In the genomic region with DNA sequence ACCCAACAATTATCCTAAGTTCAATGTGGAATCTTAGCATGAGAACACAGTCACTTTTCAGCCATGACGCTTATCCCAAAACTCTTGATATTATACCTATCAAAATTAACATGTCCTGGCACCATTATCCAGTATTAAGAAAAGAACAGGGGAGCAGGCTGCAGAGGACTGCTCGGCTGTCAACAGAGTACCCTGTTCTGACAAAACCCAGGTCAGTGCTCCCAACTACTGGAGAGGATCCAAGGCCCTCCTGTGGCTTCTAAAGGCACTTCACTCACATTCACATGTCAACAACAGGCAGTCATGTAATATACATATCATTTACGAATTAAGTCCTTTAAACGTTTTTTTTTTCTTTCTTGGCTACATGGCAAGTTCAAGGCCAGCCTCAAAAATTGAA, we compare ENCODE assay signal across 17 mouse cellular contexts.
DNase-seq lines count a peak whose midpoint lies in the region; ATAC-seq and TF ChIP-seq lines count a peak whose summit lies in the region.
"Had no signal": no experiment of that assay in that cellular context is flagged by ENCODE, and none has a peak within 500 bp of the region (broad histone marks: within the 10 kb centered on the region; RNA-seq: fewer than 3 reads in every experiment).

No protein-coding gene starts in this region.

- peak; percentile 75 for DNase-seq in heart, embryonic 10.5 days (ENCODE audit: low spot score)
- no peak for DNase-seq in heart, adult 11 months
- peak; percentile 59 for DNase-seq in heart, postnatal 0 days (ENCODE audit: low spot score)
- DNase-seq in heart, adult 18-20 months: no peak
- DNase-seq in midbrain, postnatal 0 days (ENCODE audit: low spot score): no peak
- DNase-seq: adrenal gland, postnatal 10 days; cerebellum, adult 11-12 months; cerebellum, adult 9-10 months; forebrain, postnatal 0 days; gastrocnemius, postnatal 14 days; kidney, adult 11 months; kidney, adult 9 months had no signal

- no peaks in the 10 kb centered on the region for H3K27me3 ChIP-seq in heart, embryonic 10.5 days (ENCODE audit: insufficient read depth, poor library complexity, severe bottlenecking)
- H3K27me3 ChIP-seq in heart, postnatal 0 days (ENCODE audit: control insufficient read depth, insufficient read depth, low read length): no peaks in the 10 kb centered on the region
- no peaks in the 10 kb centered on the region for H3K27me3 ChIP-seq in midbrain, postnatal 0 days (ENCODE audit: insufficient read depth, low read length)
- H3K27me3 ChIP-seq in midbrain, embryonic 13.5 days: no peaks in the 10 kb centered on the region
- H3K27me3 ChIP-seq: forebrain, embryonic 13.5 days; hindbrain, embryonic 13.5 days had no signal

- WGBS in heart, embryonic 10.5 days: 47% methylated on average over 4 of the region's 4 CpGs
- 27% methylated on average over 4 of the region's 4 CpGs for WGBS in heart, postnatal 0 days
- 84% methylated on average over 4 of the region's 4 CpGs for WGBS in midbrain, postnatal 0 days
- WGBS in midbrain, embryonic 13.5 days: 82% methylated on average over 4 of the region's 4 CpGs

- H3K36me3 ChIP-seq in heart, embryonic 10.5 days: no peaks in the 10 kb centered on the region
- H3K36me3 ChIP-seq in heart, postnatal 0 days (replicated peaks; ENCODE audit: control insufficient read depth, insufficient read depth, low read length): no peaks in the 10 kb centered on the region
- H3K36me3 ChIP-seq in midbrain, postnatal 0 days (ENCODE audit: insufficient read depth, low read length): no peaks in the 10 kb centered on the region
- H3K36me3 ChIP-seq in midbrain, embryonic 13.5 days: peaks cover 9% of the 10 kb centered on the region; the same call in 1 of the 2 replicates
- H3K36me3 ChIP-seq: embryonic facial prominence, embryonic 10.5 days had no signal

- H3K4me2 ChIP-seq in heart, postnatal 0 days (ENCODE audit: low read depth, low read length): no peak overlapping the region
- no peak overlapping the region for H3K4me2 ChIP-seq in midbrain, postnatal 0 days (ENCODE audit: low read depth, low read length, poor library complexity, severe bottlenecking)
- H3K4me2 ChIP-seq in midbrain, embryonic 13.5 days (replicated peaks): no peak overlapping the region
- H3K4me2 ChIP-seq: forebrain, embryonic 13.5 days; hindbrain, embryonic 13.5 days had no signal

- TF ChIP-seq CTCF in heart, postnatal 0 days (IDR thresholded peaks at IDR 0.05; ENCODE audit: low read depth): peak; percentile 43
- TF ChIP-seq CTCF in midbrain, postnatal 0 days (IDR thresholded peaks at IDR 0.05): 0 out of 2 replicates have a peak, but pooled peaks have one; percentile 7

- no peak overlapping the region for H3K4me3 ChIP-seq in heart, embryonic 10.5 days
- H3K4me3 ChIP-seq in heart, postnatal 0 days (ENCODE audit: low read depth, low read length): no peak overlapping the region
- no peak overlapping the region for H3K4me3 ChIP-seq in midbrain, postnatal 0 days (ENCODE audit: low read depth, low read length)
- no peak overlapping the region for H3K4me3 ChIP-seq in midbrain, embryonic 13.5 days (replicated peaks)
- H3K4me3 ChIP-seq: embryonic facial prominence, embryonic 10.5 days; forebrain, embryonic 13.5 days; hindbrain, embryonic 13.5 days had no signal

- H3K9me3 ChIP-seq in heart, embryonic 10.5 days: no peaks in the 10 kb centered on the region
- no peaks in the 10 kb centered on the region for H3K9me3 ChIP-seq in heart, postnatal 0 days (replicated peaks; ENCODE audit: control insufficient read depth, low read length)
- H3K9me3 ChIP-seq in midbrain, postnatal 0 days (ENCODE audit: low read length): no peaks in the 10 kb centered on the region
- H3K9me3 ChIP-seq in midbrain, embryonic 13.5 days: no peaks in the 10 kb centered on the region
- H3K9me3 ChIP-seq: embryonic facial prominence, embryonic 10.5 days; forebrain, embryonic 13.5 days; hindbrain, embryonic 13.5 days had no signal

- ATAC-seq in heart, postnatal 0 days (ENCODE audit: insufficient read depth, low read depth): peak; percentile 72
- no peak for ATAC-seq in midbrain, postnatal 0 days (ENCODE audit: low FRiP score)
- ATAC-seq in midbrain, embryonic 13.5 days: no peak
- ATAC-seq: forebrain, embryonic 13.5 days; forebrain, postnatal 0 days; hindbrain, postnatal 0 days had no signal

- no peak overlapping the region for H3K9ac ChIP-seq in heart, postnatal 0 days (replicated peaks; ENCODE audit: low read depth, low read length)
- no peak overlapping the region for H3K9ac ChIP-seq in midbrain, postnatal 0 days (replicated peaks; ENCODE audit: low read length, poor library complexity, severe bottlenecking)
- no peak overlapping the region for H3K9ac ChIP-seq in midbrain, embryonic 13.5 days (replicated peaks)
- H3K9ac ChIP-seq: forebrain, embryonic 13.5 days; forebrain, postnatal 0 days; hindbrain, embryonic 13.5 days had no signal

- no peak for TF ChIP-seq EP300 in heart, postnatal 0 days (IDR thresholded peaks at IDR 0.05; ENCODE audit: low read depth)

- H3K4me1 ChIP-seq in heart, embryonic 10.5 days: no peaks in the 10 kb centered on the region
- peaks cover 6% of the 10 kb centered on the region; the same call in 1 of the 2 replicates for H3K4me1 ChIP-seq in heart, postnatal 0 days (ENCODE audit: control insufficient read depth, insufficient read depth)
- H3K4me1 ChIP-seq in midbrain, postnatal 0 days (ENCODE audit: insufficient read depth, low read length): no peaks in the 10 kb centered on the region
- peaks cover 15% of the 10 kb centered on the region for H3K4me1 ChIP-seq in midbrain, embryonic 13.5 days (replicated peaks)

- no peak overlapping the region for H3K27ac ChIP-seq in heart, embryonic 10.5 days
- no peak overlapping the region for H3K27ac ChIP-seq in heart, postnatal 0 days (ENCODE audit: low read depth)
- no peak overlapping the region for H3K27ac ChIP-seq in midbrain, postnatal 0 days (ENCODE audit: low read depth, low read length)
- no peak overlapping the region for H3K27ac ChIP-seq in midbrain, embryonic 13.5 days
- H3K27ac ChIP-seq: embryonic facial prominence, embryonic 10.5 days; forebrain, embryonic 13.5 days; hindbrain, embryonic 13.5 days; hindbrain, postnatal 0 days had no signal

Comparison
In these comparisons a context has a peak if more than half of its experiments do, and no peak if none do; other contexts are left out.
1. DNase-seq: peak in heart, embryonic 10.5 days (single experiment) and heart, postnatal 0 days (single experiment); none in heart, adult 11 months (single experiment), heart, adult 18-20 months (0 of 2) and midbrain, postnatal 0 days (single experiment).